Mouse (Mus musculus): ENCODE measurements at regions not wholly inside any gene's neighbourhood (a gene's known extent, or its start where the extent isn't known, plus 50 kb on each side); places are given as distances from the start of the nearest gene placed in this dataset.
A peak's percentile ranks its signal among the peaks of the same experiment; 100 is the strongest.

DNA sequence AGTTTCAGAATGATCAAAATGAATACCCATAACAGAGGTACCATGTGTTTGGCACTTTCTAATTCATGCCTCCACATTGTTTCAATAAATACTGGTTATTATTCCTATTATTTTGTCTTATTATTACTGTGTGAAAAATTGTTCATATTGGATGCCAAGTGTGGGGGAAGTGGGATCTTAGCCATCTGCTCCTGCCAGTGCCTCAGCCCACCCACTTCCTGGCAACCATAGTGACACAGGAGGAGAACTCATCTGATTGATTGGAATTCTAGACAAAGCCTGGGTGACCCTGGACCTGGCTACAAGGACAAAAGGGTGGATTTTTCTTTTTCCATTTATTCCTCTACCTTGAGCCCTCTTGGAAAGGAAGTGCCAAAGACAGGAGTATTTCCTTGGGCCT, 2886.8 kb upstream of the Lrrc6 start:
- DNase-seq = peak; percentile 49 to 67

DNA sequence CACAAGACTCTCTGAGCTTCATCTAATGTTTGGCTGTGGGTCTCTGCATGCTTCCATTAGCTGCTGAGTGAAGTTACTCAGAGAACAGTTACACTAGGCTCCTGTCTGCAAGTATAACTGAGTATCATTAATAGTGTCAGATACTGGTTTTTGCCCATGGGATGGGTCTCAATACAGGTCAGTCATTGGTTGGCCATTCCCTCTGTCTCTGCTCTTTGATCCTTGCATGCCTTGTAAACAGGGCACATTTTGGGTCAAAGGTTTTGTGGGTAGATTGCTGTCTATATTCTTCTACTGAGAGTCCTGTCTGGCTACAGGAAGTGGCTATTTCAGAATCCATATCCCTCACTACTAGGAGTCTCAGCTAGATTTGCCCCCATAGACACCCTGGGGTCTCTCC, 2864.7 kb upstream of the Lrrc6 start:
- DNase-seq = no peak

- no peak for DNase-seq
Measured at GRCm38 (mm10) chr15:69350053-69350739, 2849.5 kb upstream of the Lrrc6 start.

GRCm38 (mm10) chr15:69346065-69346464, 2845.4 kb upstream of the Lrrc6 start:
- DNase-seq = no peak

- DNase-seq = no peak
Measured at GRCm38 (mm10) chr15:69342759-69343158, 2842.0 kb upstream of the Lrrc6 start.

DNA sequence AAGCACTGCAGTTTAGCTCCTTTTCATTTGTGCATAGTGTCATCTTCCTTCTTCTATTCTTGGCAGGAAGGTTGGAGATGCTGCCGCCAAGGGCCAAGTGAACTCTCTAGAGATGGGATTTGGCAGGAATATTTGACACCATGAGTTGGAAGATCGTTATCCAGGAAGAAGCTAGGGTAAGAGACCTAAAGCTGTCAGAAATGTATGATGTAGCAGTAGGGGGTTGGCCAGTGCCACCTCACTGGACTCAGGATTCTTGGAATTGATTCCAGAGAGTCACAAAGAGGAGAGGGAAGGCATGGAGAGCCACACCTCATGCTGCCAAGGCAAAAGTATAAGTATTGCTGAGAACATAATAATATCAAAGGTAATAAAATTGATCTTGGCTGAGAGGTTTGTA, 2835.8 kb upstream of the Lrrc6 start:
- no peak for DNase-seq

DNA sequence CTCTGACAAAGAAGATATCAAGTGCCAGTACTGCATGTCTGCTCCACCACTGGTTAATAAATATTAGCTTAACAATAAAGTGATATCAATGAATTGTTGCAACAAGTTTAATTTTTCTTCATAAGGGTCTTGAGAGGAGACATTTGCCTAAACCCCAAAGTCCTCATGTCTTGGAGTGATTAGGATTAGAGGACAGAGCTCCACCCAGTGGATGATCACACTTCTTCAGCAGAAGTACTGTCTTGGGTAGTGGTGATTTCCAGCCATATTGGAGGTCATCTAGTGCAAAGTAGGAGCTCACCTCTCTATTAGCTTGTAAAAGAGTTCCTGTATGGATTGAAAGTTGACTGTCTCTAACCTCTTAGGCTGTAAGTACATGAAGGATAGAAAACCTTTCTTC, 2825.8 kb upstream of the Lrrc6 start:
- DNase-seq = no peak

DNA sequence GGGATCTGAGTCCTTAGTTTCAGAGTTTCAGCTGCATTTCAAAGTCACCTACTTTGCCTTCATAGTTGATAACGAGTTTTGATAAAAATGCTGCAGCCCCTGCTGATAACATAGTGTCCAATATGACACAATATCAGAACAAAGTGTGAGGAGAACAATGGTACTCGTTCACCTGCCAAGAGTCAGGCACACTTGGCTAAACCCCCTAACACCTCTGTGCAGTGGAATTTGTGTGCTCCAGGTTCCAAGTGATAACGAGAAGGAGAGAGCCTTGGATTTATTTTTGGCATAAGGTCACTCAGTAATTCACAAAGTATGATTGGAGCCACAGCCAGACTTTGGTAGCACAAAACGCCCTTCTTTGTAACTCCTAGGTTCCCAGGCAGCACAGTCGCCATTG, 2802.4 kb upstream of the Lrrc6 start:
- no peak for DNase-seq

DNA sequence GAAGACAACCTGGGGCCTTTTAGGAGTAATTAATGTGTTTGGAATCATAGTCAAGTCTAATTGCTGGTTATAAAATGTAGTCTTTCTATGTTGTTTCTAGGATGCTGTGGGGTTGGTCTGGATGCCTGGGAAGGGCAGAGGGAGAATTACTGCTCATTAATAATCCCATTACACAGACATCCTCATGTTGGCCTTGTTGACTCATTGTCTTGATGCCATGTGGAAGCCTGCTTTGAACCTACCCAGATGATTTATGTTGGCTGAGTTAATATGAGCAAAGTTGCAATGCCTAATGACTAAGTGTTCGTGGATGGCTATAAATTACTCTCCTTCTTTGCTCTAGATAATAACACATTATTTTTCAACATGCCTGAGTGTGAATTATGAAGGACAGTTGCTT, 2790.6 kb upstream of the Lrrc6 start:
- no peak for DNase-seq

- no peak for DNase-seq
Measured at GRCm38 (mm10) chr15:69275546-69276255, 2775.0 kb upstream of the Lrrc6 start.

DNA sequence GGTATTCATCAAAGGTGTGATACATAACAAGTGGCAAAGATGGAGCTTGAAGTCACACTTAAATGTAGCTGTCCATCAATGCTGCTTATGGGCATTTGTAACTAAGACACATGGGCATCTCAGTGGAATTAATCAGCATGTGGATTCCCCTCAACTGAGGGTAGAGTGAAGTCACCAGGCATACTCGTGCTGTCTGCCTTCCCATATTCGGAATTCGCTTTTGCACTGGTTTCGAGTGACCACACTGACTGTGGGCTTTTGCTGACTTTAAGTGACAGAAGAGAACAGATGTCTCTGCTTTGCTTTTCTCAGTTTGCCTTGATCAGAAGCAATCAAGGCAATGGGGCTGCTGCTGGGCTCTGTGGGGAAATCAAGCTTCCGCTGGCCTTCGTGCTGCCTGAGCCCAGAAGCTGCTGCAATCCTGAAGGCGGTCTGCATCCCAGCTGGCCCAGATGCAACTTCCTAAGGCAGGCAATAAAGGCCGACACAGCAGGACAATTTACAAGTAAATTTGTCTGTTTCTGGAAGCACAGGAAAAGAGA, 2773.6 kb upstream of the Lrrc6 start:
- DNase-seq = no peak

DNA sequence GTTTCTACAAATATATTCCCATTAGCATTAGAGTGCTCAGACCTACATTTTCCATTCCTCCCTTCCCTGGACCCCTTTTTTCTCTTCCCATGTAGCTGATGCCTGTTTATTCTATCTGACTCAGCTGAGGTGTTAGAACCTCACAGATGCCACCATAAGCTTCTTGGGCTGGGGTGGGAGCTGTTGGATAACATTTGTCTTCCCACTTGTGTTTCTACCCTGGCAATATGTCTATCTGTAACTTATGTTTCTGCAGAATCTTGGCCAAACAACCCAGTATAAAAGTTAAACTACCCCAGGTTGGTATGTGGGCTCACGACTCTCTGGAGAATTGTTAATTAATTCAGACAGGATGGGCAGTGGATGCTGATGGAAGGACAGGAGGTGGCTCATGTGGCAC, 2772.8 kb upstream of the Lrrc6 start:
- DNase-seq = no peak

DNA sequence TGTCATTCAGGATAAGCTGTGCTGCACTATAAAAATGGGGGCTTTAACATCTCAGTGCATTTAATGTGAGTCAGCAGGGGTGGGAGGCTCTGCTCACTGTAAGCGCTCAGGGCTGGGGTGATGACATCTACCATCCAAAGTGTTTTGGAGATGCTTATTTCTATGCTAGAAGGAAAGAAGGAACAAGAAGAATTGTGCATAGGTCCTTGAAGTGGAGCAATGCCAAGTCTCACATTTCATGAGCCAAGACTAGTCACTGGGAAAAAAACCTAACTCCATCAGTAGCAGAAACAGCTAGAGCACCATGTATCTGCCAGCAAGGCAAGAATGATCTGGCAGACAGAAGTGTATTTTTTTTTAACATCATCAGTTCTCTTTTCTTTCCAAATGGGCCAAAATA, 2761.2 kb upstream of the Lrrc6 start:
- DNase-seq = no peak

GRCm38 (mm10) chr15:69257161-69257778, 2756.6 kb upstream of the Lrrc6 start:
- no peak for DNase-seq

- DNase-seq = no peak
Measured at GRCm38 (mm10) chr15:69253698-69254097, 2753.0 kb upstream of the Lrrc6 start.

- DNase-seq = no peak
Measured at GRCm38 (mm10) chr15:69252095-69252494, 2751.4 kb upstream of the Lrrc6 start.

GRCm38 (mm10) chr15:69246190-69246966, 2745.7 kb upstream of the Lrrc6 start:
- DNase-seq = peak; percentile 23 to 34

DNA sequence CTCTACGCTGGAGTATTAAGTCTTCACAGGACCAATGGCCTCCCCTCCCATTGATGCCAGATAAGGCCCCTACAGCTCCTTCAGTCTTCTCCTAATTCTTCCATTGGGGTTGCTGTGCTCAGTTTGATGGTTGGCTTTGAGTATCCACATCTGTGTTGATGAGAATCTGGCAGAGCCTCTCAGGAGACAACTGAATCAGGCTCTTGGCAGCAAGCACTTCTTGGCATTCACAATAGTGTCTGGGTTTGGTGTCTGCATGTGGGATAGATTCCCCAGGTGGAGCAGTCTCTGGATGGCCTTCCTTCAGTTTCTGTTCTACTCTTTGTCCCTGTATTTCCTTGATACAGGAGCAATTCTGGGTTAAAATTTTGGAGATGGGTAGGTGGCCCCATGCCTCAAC, 2734.6 kb upstream of the Lrrc6 start:
- no peak for DNase-seq

DNA sequence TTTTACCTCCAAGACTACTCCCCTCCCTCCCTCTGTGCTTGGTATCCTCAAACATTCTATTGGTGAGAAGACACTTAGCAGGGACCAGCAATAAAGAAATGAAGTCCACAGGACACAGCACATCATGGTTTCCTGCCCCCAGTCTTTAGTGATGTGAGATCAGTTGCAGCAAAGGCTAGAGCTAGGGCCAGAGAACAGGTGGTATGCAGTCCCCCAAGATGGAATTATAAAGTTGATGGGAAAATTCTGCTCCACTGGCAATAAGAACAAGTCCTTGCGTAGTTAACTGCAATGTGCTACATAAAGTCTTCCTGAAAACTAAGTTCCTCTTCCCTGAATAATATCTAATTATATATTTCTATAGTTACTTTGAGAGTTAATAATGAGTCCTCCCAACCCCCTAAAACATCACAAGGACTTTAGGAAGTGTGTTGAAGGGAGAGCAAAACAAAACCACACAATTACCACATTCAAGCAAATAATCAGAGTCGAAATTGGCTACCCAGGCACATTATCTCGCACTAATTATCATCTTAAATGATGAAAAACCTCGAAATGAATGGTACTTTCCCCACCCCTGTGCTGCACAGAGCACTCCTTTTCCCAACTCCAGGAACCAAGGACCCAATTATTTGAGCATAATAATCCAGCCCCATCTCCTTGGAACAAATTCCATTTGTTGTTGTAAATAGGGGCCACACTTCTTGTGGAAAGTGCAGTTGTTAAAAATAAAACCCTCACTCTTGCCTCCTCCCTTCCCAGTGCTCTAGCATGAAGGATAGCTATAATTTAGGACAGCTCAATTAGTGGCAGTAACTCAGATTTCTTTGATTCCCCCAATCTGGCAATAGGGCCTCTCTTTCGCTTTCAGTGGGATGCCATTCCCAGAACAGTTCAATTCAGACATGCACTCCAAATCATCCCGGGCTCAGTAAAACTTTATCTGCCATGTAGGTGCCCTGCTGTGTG, 2724.2 kb upstream of the Lrrc6 start:
- no peak for DNase-seq

DNA sequence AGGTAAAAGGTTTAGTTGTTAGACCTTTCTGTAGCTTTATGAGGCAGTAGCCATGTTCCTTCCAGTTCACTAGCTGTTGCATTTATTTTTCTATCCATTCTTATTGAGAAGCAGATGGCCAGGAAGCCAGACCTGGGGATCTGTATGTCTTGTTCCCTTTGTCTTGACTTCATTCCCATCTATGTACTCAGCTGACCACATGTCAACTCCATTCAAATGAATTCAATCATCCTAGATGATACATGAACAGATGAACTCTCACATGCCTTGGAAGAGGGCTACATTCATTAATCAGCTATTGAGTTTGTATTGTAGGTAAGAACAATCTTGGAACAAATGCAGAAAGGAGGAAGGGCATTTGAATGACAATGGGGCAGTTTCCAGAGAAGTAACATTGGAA, 2722.7 kb upstream of the Lrrc6 start:
- DNase-seq = no peak

GRCm38 (mm10) chr15:69222391-69222790, 2721.7 kb upstream of the Lrrc6 start:
- DNase-seq = no peak

Data from layer of hippocampus, postnatal 36 days (tissue).